Mouse (Mus musculus): Measurements from ENCODE around the gene 4933403O08Rik. TPM values are rescaled to one million over a fixed set of nuclear protein-coding genes. Genes with fewer than 3 reads are reported as not detected.

Gene 4933403O08Rik
- total RNA-seq (2022), result not detected

DNA sequence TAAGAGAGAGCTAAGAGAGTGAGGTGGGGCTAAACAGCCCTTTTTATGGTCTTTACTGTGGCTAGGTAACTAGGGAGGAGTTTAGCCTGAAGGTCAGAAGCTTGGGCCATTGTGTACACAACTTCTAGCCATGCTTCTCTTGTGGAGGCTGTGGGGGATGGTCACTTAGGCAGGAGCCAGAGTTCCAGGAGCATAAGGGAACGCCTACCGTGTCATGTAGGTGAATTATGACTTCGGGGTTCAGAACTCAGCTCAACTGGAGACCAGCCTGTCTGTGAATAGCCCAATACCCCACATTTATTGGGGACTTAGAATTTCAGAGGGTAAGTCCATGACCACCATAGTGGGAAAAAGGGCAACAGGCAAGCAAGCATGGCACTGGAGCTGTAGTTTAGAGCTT, at the start of gene 4933403O08Rik:
TSS of gene 4933403O08Rik (plus strand) at position 301 of the 400 bp plus-strand sequence.
- DNase-seq (ENCODE audit: low spot score), result no peak

DNA sequence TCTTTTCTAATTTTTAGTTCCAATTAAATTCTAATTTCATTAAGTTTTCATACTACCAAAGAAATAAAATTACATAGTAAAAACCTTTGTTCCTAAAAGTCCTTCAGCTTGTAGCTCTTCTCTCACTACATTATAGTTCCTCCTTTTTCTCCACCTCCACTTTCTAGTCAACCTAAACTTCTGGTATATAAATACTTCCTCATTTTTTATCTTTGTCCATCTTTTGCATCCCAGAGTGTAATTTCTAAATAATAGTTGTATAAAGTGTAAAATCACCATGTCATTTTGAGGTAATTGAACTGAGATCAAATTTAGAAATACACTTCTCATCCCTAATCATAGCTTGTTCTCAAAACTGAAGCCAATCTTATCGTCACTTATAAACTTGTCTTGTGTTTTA, 4.1 kb downstream of the 4933403O08Rik start:
- no peak for DNase-seq (ENCODE audit: low spot score)

DNA sequence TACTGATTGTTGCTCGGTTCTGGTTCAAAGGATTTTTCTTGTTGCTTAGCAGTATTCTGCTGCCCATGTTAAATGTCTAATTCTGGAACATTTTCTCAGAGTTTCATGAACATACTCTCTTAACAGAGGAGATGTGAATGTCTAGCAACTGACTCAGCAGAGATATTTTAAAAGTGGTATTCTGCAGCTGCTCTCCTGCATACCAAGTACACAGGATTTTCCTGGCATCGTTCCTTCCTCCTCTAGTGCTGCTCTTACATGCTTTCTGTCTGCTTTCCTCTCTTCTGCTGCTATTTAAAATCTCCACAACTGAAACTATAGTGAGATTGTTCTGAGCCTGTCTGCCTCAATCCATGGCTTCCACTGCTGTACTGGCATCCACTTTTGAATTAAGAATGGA, 16.7 kb downstream of the 4933403O08Rik start:
- DNase-seq (ENCODE audit: low spot score), result no peak

DNA sequence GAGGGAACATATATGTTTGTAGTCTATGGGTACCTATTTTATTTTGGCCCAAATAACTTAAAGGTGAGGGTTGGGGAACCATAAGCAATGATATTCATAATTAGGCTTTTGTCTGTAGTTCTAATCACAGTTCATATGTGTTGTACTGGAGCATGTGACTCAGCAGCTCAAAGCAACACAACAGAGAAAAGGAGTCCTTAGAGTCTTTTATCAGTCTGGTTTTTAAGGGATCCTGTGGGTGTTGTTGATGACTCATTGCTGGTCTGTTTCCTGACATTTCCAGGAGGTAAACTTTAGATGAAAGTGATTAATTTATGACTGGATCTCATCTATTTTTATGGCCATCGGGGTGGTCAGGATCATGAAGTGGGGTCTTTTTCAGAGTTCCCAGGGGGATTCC, 34.7 kb downstream of the 4933403O08Rik start:
- DNase-seq (ENCODE audit: low spot score), result no peak

Other genes with a start within 250 kb of the 4933403O08Rik start
- not detected for gene Tex16, start 228.0 kb upstream of the 4933403O08Rik start, total RNA-seq (2022)
- gene Apool, start 72.3 kb downstream of the 4933403O08Rik start, total RNA-seq (2022), result 10 to 100 TPM; 62.4 to 73.2 (median 67.0) TPM
- not detected for gene Satl1, start 167.7 kb downstream of the 4933403O08Rik start, total RNA-seq (2022)